Mouse (Mus musculus) gastrocnemius, adult 18-20 months (tissue): ENCODE measurements around the gene Kmt5a. TPM values are rescaled to one million over a fixed set of nuclear protein-coding genes. Genes with fewer than 3 reads are reported as not detected.
A peak's percentile ranks its signal among the peaks of the same experiment; 100 is the strongest.

Source experiments
- DNase-seq: peaks from one replicate; pipeline ENCODE4 v3.0.0; 2021; ENCODE audit warnings: low spot score
- microRNA-seq: library from miRNA; unstranded; fragments of <30 nt; microRNA quantifications from one replicate; pipeline ENCODE4 v1.2.0, GENCODE M21; 2021
- total RNA-seq, 2 experiments: library from RNA; stranded (reverse); gene quantifications; 2 replicates each; pipeline ENCODE4 v1.2.3; 2021

Kmt5a gene
- total RNA-seq, 2 experiments from 2014 or later: 167 to 244 TPM

GRCm38 (mm10) chr5:124509200-124509599 is 69.5 kb downstream of the Kmt5a start:
- no peak for DNase-seq

- peak; percentile 93 for DNase-seq
These were observed 70.1 kb downstream of the Kmt5a start for GRCm38 (mm10) chr5:124509742-124510237.

- DNase-seq: peak; percentile 76
These were observed 70.9 kb downstream of the Kmt5a start for GRCm38 (mm10) chr5:124510536-124511050.

Small RNAs within 50 kb of the gene (microRNA-seq; reads per million reads assigned to microRNA genes)
- not detected for gene Gm27486

Other genes starting within 250 kb of the Kmt5a start
- 10 to 100 TPM; 19.6 to 20.9 TPM for gene Pitpnm2, start 190.2 kb upstream of the Kmt5a start, total RNA-seq
- 1 to 10 TPM; 3.1 to 3.3 TPM for gene Mphosph9, start 112.0 kb upstream of the Kmt5a start, total RNA-seq
- gene 2810006K23Rik, start 111.8 kb upstream of the Kmt5a start, total RNA-seq: 1 to 10 TPM; 7.3 to 7.7 TPM
- gene Cdk2ap1, start 76.8 kb upstream of the Kmt5a start, total RNA-seq: 100 to 1,000 TPM; 146 to 161 TPM
- gene Sbno1, start 13.9 kb upstream of the Kmt5a start, total RNA-seq: 10 to 100 TPM; 40.4 to 42.4 TPM
- 1 to 10 TPM; 4.6 to 5.6 TPM for gene Rilpl2, start 38.4 kb downstream of the Kmt5a start, total RNA-seq
- 10 to 100 TPM; 21.0 to 28.1 TPM for gene Snrnp35, start 43.2 kb downstream of the Kmt5a start, total RNA-seq
- gene Rilpl1, start 91.5 kb downstream of the Kmt5a start, total RNA-seq: 100 to 1,000 TPM; 261 to 262 TPM
- 100 to 1,000 TPM; 145 to 151 TPM for gene Tmed2, start 100.8 kb downstream of the Kmt5a start, total RNA-seq
- gene Ddx55, start 112.9 kb downstream of the Kmt5a start, total RNA-seq: 1 to 10 TPM; 4.1 to 4.2 TPM
- gene Eif2b1, start 139.2 kb downstream of the Kmt5a start, total RNA-seq: 10 to 100 TPM; 36.0 to 36.2 TPM
- 10 to 100 TPM; 17.0 to 18.1 TPM for gene Gtf2h3, start 139.2 kb downstream of the Kmt5a start, total RNA-seq
- gene Atp6v0a2, start 188.6 kb downstream of the Kmt5a start, total RNA-seq: 10 to 100 TPM; 31.2 to 33.2 TPM